Mouse (Mus musculus) myocyte (in vitro differentiated cells): ENCODE data around the gene Mfsd5. TPM values are rescaled to one million over a fixed set of nuclear protein-coding genes. Genes with fewer than 3 reads are reported as not detected.

ENCODE experiments used
- H3K27me3 ChIP-seq: one replicate; pipeline ENCODE4 v1.6.1; 2011; ENCODE audit not compliant: control insufficient read depth, insufficient read depth, insufficient read length
- H3K36me3 ChIP-seq: one replicate; pipeline ENCODE4 v1.6.1; 2011; ENCODE audit not compliant: control insufficient read depth, insufficient read depth
- H3K4me2 ChIP-seq: one replicate; pipeline ENCODE4 v1.6.1; 2011; ENCODE audit warnings: low read depth, control low read depth
- H3K4me3 ChIP-seq: one replicate; pipeline ENCODE4 v1.5.1; 2011; ENCODE audit warnings: mild to moderate bottlenecking, control low read depth, moderate library complexity
- H3K79me2 ChIP-seq: one replicate; pipeline ENCODE4 v1.6.1; 2011; ENCODE audit not compliant: control insufficient read depth, insufficient read depth
- H3ac ChIP-seq: one replicate; pipeline ENCODE4 v1.6.1; 2011; ENCODE audit not compliant: control insufficient read depth, insufficient read length
- CEBPB ChIP-seq: IDR thresholded peaks from 2 replicates; pipeline ENCODE4 v1.6.1; 2011; ENCODE audit warnings: mild to moderate bottlenecking, moderate library complexity; ENCODE audit not compliant: poor library complexity, insufficient read depth, severe bottlenecking
- E2F4 ChIP-seq: IDR thresholded peaks from one replicate; pipeline ENCODE4 v1.6.1; 2011; ENCODE audit warnings: mild to moderate bottlenecking, control low read depth, moderate library complexity; ENCODE audit not compliant: insufficient read depth
- MAX ChIP-seq: IDR thresholded peaks from one replicate; pipeline ENCODE4 v1.6.1; 2011; ENCODE audit warnings: low read depth, mild to moderate bottlenecking, control low read depth
- MYOD1 ChIP-seq, 3 experiments: IDR thresholded peaks; one replicate each; pipeline ENCODE4 v1.6.1; 2011; ENCODE audit warnings: control low read depth in 2 of 3, low read depth in 2 of 3, mild to moderate bottlenecking in 2 of 3, moderate library complexity in 1 of 3; ENCODE audit not compliant: insufficient read length in 2 of 3, control insufficient read depth in 1 of 3
- MYOG ChIP-seq, 3 experiments: IDR thresholded peaks; one replicate each; pipeline ENCODE4 v1.6.1; 2011; ENCODE audit warnings: control low read depth in 2 of 3, low read depth in 2 of 3, mild to moderate bottlenecking in 2 of 3; ENCODE audit not compliant: insufficient read length in 2 of 3, control insufficient read depth in 1 of 3, insufficient read depth in 1 of 3
- POLR2A ChIP-seq: IDR thresholded peaks from one replicate; pipeline ENCODE4 v1.6.1; 2011; ENCODE audit warnings: low read depth, mild to moderate bottlenecking, control low read depth, moderate library complexity; ENCODE audit not compliant: insufficient read length
- POLR2AphosphoS2 ChIP-seq: IDR thresholded peaks from one replicate; pipeline ENCODE4 v1.6.1; 2011; ENCODE audit warnings: low read depth, control low read depth; ENCODE audit not compliant: insufficient read length
- REST ChIP-seq: IDR thresholded peaks from one replicate; pipeline ENCODE4 v1.6.1; 2011; ENCODE audit warnings: mild to moderate bottlenecking, control low read depth, moderate library complexity; ENCODE audit not compliant: insufficient read depth, insufficient read length
- SRF ChIP-seq: IDR thresholded peaks from one replicate; pipeline ENCODE4 v1.6.1; 2011; ENCODE audit warnings: low read depth; ENCODE audit not compliant: control insufficient read depth, insufficient read length
- TCF12 ChIP-seq: IDR thresholded peaks from one replicate; pipeline ENCODE4 v1.6.1; 2011; ENCODE audit warnings: mild to moderate bottlenecking, control low read depth; ENCODE audit not compliant: poor library complexity, insufficient read depth, severe bottlenecking
- TCF3 ChIP-seq: IDR thresholded peaks from one replicate; pipeline ENCODE4 v1.6.1; 2011; ENCODE audit warnings: low read depth, control low read depth; ENCODE audit not compliant: insufficient read length
- USF1 ChIP-seq: IDR thresholded peaks from one replicate; pipeline ENCODE4 v1.6.1; 2011; ENCODE audit warnings: low read depth, mild to moderate bottlenecking, control low read depth, moderate library complexity
- polyA plus RNA-seq: library from polyadenylated mRNA; unstranded; fragments of >200 nt; fragmentation: generic; extraction: Trizol; gene quantifications from one replicate; pipeline ENCODE4 v1.2.1, GENCODE M21; 2012; ENCODE audit warnings: missing spikeins

The Mfsd5 gene
- polyA plus RNA-seq, 1 experiment = 83.3 TPM

GRCm38 (mm10) chr15:102256431-102257201 is 22.6 kb upstream of the Mfsd5 start:
- TF ChIP-seq CEBPB (no peak), TCF12 (no peak), MYOG (IDR thresholded peaks at IDR 0.05; ENCODE audit: control insufficient read depth in 1 of 3, insufficient read depth in 1 of 3, insufficient read length in 2 of 3, low read depth in 2 of 3) (no peak), TCF3 (no peak), MYOD1 (IDR thresholded peaks at IDR 0.05; ENCODE audit: control insufficient read depth in 1 of 3, insufficient read length in 2 of 3, low read depth in 2 of 3) (no peak), POLR2AphosphoS2 (no peak), E2F4 (no peak), SRF (no peak), REST (no peak), POLR2A (no peak), USF1 (no peak), MAX (no peak)
- Histone ChIP-seq H3K36me3 (peaks cover 4% of the 10 kb centered on the region), H3K4me2 (peak overlapping the region; percentile 92), H3K79me2 (peaks cover 5% of the 10 kb centered on the region), H3K27me3 (no peaks in the 10 kb centered on the region), H3K4me3 (peak overlapping the region; percentile 52), H3ac (peak overlapping the region; percentile 4)

- Histone ChIP-seq H3K79me2 (peaks cover 5% of the 10 kb centered on the region), H3K27me3 (no peaks in the 10 kb centered on the region), H3ac (peak within 1 kb of the TSS; percentile 4), H3K4me2 (peak within 1 kb of the TSS; percentile 99), H3K4me3 (peak within 1 kb of the TSS; percentile 52), H3K36me3 (no peaks in the 10 kb centered on the region)
- TF ChIP-seq SRF (no peak), POLR2AphosphoS2 (peak; percentile 90), TCF3 (no peak), TCF12 (no peak), POLR2A (peak; percentile 78), CEBPB (no peak), USF1 (peak; percentile 86), MYOG (IDR thresholded peaks at IDR 0.05; ENCODE audit: control insufficient read depth in 1 of 3, insufficient read depth in 1 of 3, insufficient read length in 2 of 3, low read depth in 2 of 3) (no peak), REST (no peak), MYOD1 (IDR thresholded peaks at IDR 0.05; ENCODE audit: control insufficient read depth in 1 of 3, insufficient read length in 2 of 3, low read depth in 2 of 3) (no peak), E2F4 (no peak), MAX (no peak)
Observed at GRCm38 (mm10) chr15:102257202-102258075, 21.8 kb upstream of the Mfsd5 start, which contains the start of gene Rarg. Gene Rarg (minus strand): TSS chr15:102257517.

- Histone ChIP-seq H3K36me3 (no peaks in the 10 kb centered on the region), H3K4me2 (peak overlapping the region; percentile 99), H3ac (no peak overlapping the region), H3K4me3 (peak overlapping the region; percentile 52), H3K79me2 (peaks cover 5% of the 10 kb centered on the region), H3K27me3 (no peaks in the 10 kb centered on the region)
- TF ChIP-seq TCF3 (no peak), POLR2AphosphoS2 (peak; percentile 96), E2F4 (no peak), POLR2A (peak; percentile 95), CEBPB (no peak), SRF (no peak), TCF12 (no peak), MYOD1 (IDR thresholded peaks at IDR 0.05; ENCODE audit: control insufficient read depth in 1 of 3, insufficient read length in 2 of 3, low read depth in 2 of 3) (no peak), REST (no peak)
Observed at GRCm38 (mm10) chr15:102258076-102258470, 21.2 kb upstream of the Mfsd5 start.

GRCm38 (mm10) chr15:102258581-102259253 is 20.5 kb upstream of the Mfsd5 start:
- Histone ChIP-seq H3K27me3 (no peaks in the 10 kb centered on the region), H3ac (no peak overlapping the region), H3K36me3 (no peaks in the 10 kb centered on the region), H3K4me3 (peak overlapping the region; percentile 52), H3K79me2 (peaks cover 5% of the 10 kb centered on the region), H3K4me2 (peak overlapping the region; percentile 99)
- peak; percentile 52 for TF ChIP-seq POLR2AphosphoS2
- TF ChIP-seq MAX = no peak
- no peak for TF ChIP-seq MYOD1 (IDR thresholded peaks at IDR 0.05; ENCODE audit: control insufficient read depth in 1 of 3, insufficient read length in 2 of 3, low read depth in 2 of 3)
- TF ChIP-seq POLR2A = peak; percentile 37
- TF ChIP-seq TCF12 = no peak
